Mouse (Mus musculus) embryonic fibroblast, embryonic 13.5 days (primary cell): ENCODE measurements around the gene Med11. TPM values are rescaled to one million over a fixed set of nuclear protein-coding genes. Genes with fewer than 3 reads are reported as not detected.

Source experiments
- H3K27ac ChIP-seq: 2 replicates; pipeline ENCODE4 v1.5.1; 2012; ENCODE audit warnings: low read length, control low read depth, inconsistent platforms; ENCODE audit not compliant: insufficient read depth
- H3K4me1 ChIP-seq: 2 replicates; pipeline ENCODE4 v1.6.1; 2011; ENCODE audit warnings: low read length; ENCODE audit not compliant: control insufficient read depth, insufficient read depth
- H3K4me3 ChIP-seq: 2 replicates; pipeline ENCODE4 v1.5.1; 2011; ENCODE audit warnings: mild to moderate bottlenecking, control low read depth, low read length; ENCODE audit not compliant: insufficient read depth
- CTCF ChIP-seq: IDR thresholded peaks from 2 replicates; pipeline ENCODE4 v1.5.1; 2011; ENCODE audit warnings: mild to moderate bottlenecking, control low read depth, low read length, moderate library complexity, borderline replicate concordance; ENCODE audit not compliant: insufficient read depth
- POLR2A ChIP-seq: IDR thresholded peaks from 2 replicates; pipeline ENCODE4 v1.6.1; 2011; ENCODE audit warnings: low read depth, mild to moderate bottlenecking, control low read depth, low read length, moderate library complexity
- polyA plus RNA-seq: library from polyadenylated mRNA; stranded (reverse); fragments of >200 nt; gene quantifications from 2 replicates; pipeline ENCODE4 v1.2.4, GENCODE M21; 2011; ENCODE audit warnings: low read depth; ENCODE audit not compliant: missing spikeins, insufficient read length

Med11 gene
- polyA plus RNA-seq, 1 experiment: 14.0 TPM

DNA sequence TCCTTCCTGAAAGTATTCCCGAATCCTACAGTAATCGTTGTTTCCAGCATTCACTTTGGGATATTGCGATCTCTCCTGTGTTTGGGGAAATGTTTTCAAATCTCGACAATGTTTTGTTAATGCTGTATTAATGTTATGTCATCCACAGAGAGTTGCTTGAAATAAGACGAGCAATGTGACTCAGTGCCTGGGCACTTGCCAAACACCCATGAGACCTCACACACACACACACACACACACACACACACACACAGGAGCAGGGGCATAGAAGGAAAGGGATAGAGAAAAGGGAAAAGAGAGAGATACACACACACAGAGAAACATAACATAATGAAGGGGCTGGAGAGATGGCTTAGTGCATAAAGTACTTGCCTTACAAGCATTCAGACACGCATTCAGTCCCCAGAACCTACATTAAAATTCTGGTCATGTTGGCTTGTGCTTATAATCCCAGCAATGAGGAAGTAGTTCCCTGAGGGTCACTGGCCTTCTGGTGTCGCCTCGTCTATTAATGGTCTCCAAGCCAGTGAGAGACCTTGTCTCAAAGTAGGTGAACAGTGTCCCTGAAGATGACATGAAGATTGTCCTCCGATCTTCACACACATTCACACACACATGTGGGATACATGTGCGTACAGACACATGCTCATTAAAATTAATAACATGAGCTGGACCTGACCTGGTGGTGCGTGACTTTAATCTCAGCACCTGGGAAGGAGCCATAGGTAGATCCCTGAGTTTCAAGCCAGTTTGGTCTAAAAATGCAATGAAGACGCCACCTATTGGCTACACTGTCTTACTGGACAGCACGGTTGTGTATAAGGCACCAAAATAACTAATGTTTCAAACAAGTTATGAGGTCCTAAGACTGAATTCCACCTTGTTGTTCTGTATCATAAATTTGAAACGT lies 48.1 kb downstream of the Med11 start:
- TF ChIP-seq POLR2A: no peak
- no peak for TF ChIP-seq CTCF
- H3K4me1 ChIP-seq: no peaks in the 10 kb centered on the region
- no peak overlapping the region for H3K4me3 ChIP-seq
- H3K27ac ChIP-seq: no peak overlapping the region

- TF ChIP-seq POLR2A: no peak
- no peak for TF ChIP-seq CTCF
- Histone ChIP-seq H3K27ac (no peak overlapping the region), H3K4me3 (no peak overlapping the region), H3K4me1 (no peaks in the 10 kb centered on the region)
Observed at GRCm38 (mm10) chr11:70500476-70500812, 48.7 kb downstream of the Med11 start.

DNA sequence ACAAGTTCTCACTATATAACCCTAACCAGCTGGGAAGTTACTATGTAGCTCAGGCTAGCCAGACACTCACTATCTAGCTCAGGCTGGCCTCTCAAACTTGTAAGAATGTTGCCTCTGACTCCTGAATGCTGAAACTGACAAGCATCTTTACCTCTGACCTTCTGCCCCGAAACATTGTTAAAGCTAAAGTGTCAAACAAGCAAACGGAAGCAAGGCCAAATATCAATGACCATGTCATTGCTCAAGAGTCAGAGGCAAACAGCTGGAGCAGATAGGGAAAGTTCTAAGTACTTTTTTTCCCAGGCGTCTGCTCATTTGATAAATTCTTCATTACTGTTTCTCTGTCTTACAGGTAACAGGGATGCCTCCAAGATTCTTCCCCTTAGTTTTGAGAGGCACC lies 50.3 kb downstream of the Med11 start:
- no peaks in the 10 kb centered on the region for H3K4me1 ChIP-seq
- H3K4me3 ChIP-seq: no peak overlapping the region
- no peak overlapping the region for H3K27ac ChIP-seq
- TF ChIP-seq CTCF (no peak), POLR2A (no peak)

Other genes starting within 250 kb of the Med11 start
- gene Slc16a11, start 239.2 kb upstream of the Med11 start, polyA plus RNA-seq: 2.2 and 4.7 TPM in 2 replicates
- 2.7 and 9.3 TPM in 2 replicates for gene Slc16a13, start 230.9 kb upstream of the Med11 start, polyA plus RNA-seq
- gene Bcl6b, start 222.1 kb upstream of the Med11 start, polyA plus RNA-seq: 0.70 and 2.5 TPM in 2 replicates
- 43.2 and 55.3 TPM in 2 replicates for gene 0610010K14Rik, start 214.0 kb upstream of the Med11 start, polyA plus RNA-seq
- gene Gm21988, start 212.1 kb upstream of the Med11 start, polyA plus RNA-seq: 2.3 and 4.5 TPM in 2 replicates
- gene Rnasek, start 212.1 kb upstream of the Med11 start, polyA plus RNA-seq: 159 and 231 TPM in 2 replicates
- 0.32 and 0.35 TPM in 2 replicates for gene Alox12, start 196.6 kb upstream of the Med11 start, polyA plus RNA-seq
- not detected in 2 replicates for gene Alox12e, start 129.3 kb upstream of the Med11 start, polyA plus RNA-seq
- not detected in 2 replicates for gene Alox15, start 99.9 kb upstream of the Med11 start, polyA plus RNA-seq
- 24.3 and 27.5 TPM in 2 replicates for gene Pelp1, start 41.9 kb upstream of the Med11 start, polyA plus RNA-seq
- gene Arrb2, start 19.3 kb upstream of the Med11 start, polyA plus RNA-seq: 9.1 and 10.1 TPM in 2 replicates
- gene Zmynd15, start 7.5 kb downstream of the Med11 start, polyA plus RNA-seq: 0.19 and 0.20 TPM in 2 replicates
- gene Cxcl16, start 8.1 kb downstream of the Med11 start, polyA plus RNA-seq: 4.1 and 6.0 TPM in 2 replicates
- gene Tm4sf5, start 53.3 kb downstream of the Med11 start, polyA plus RNA-seq: not detected in 2 replicates
- 0.79 TPM in 1 of 2 replicates, not detected in the other for gene Vmo1, start 62.7 kb downstream of the Med11 start, polyA plus RNA-seq
- not detected in 2 replicates for gene Gltpd2, start 67.3 kb downstream of the Med11 start, polyA plus RNA-seq
- gene Psmb6, start 73.4 kb downstream of the Med11 start, polyA plus RNA-seq: 162 and 177 TPM in 2 replicates
- not detected in 2 replicates for gene Gm40193, start 81.0 kb downstream of the Med11 start, polyA plus RNA-seq
- 19.7 and 23.3 TPM in 2 replicates for gene Pld2, start 88.1 kb downstream of the Med11 start, polyA plus RNA-seq
- 36.2 and 37.0 TPM in 2 replicates for gene Mink1, start 111.0 kb downstream of the Med11 start, polyA plus RNA-seq
- not detected in 2 replicates for gene 4930544D05Rik, start 163.9 kb downstream of the Med11 start, polyA plus RNA-seq
- gene Chrne, start 167.3 kb downstream of the Med11 start, polyA plus RNA-seq: not detected in 2 replicates
- gene Gp1ba, start 187.2 kb downstream of the Med11 start, polyA plus RNA-seq: not detected in 2 replicates
- 14.9 and 19.5 TPM in 2 replicates for gene Rnf167, start 195.3 kb downstream of the Med11 start, polyA plus RNA-seq
- 75.9 and 81.1 TPM in 2 replicates for gene Slc25a11, start 195.6 kb downstream of the Med11 start, polyA plus RNA-seq
- gene Pfn1, start 202.7 kb downstream of the Med11 start, polyA plus RNA-seq: 1,131 and 1,278 TPM in 2 replicates
- 15.6 and 31.0 TPM in 2 replicates for gene Eno3, start 205.3 kb downstream of the Med11 start, polyA plus RNA-seq
- gene Spag7, start 217.5 kb downstream of the Med11 start, polyA plus RNA-seq: 91.1 and 106 TPM in 2 replicates
- 15.3 and 16.4 TPM in 2 replicates for gene Camta2, start 236.2 kb downstream of the Med11 start, polyA plus RNA-seq
- 1.2 and 2.4 TPM in 2 replicates for gene Inca1, start 248.2 kb downstream of the Med11 start, polyA plus RNA-seq
- 88.5 and 112 TPM in 2 replicates for gene Kif1c, start 248.6 kb downstream of the Med11 start, polyA plus RNA-seq